Mouse (Mus musculus) adrenal gland, adult 18-20 months (tissue): ENCODE data around the gene Thoc6. TPM values are rescaled to one million over a fixed set of nuclear protein-coding genes. Genes with fewer than 3 reads are reported as not detected.

ENCODE experiments used
- DNase-seq, 2 experiments: peaks; one replicate each; pipeline ENCODE4 v3.0.0; 2021 to 2022; ENCODE audit warnings: low spot score in 2 of 2
- long read RNA-seq, 2 experiments: library from polyadenylated mRNA; stranded (forward); transcript quantifications; one replicate each; pipeline ENCODE4 v2.0.0; 2021
- total RNA-seq, 2 experiments: library from RNA; stranded (reverse); gene quantifications; 1 replicate in 1 of 2; 2 replicates in 1 of 2; pipeline ENCODE4 v1.2.3; 2021

Gene Thoc6
- total RNA-seq: 10 to 100 TPM; 23.1 to 23.3 TPM
- long read RNA-seq, experiment 1, transcript Thoc6-201 (13 exons, 1,504 nt): major isoform, 14 of 21 reads
- long read RNA-seq, experiment 1, partial matches to known transcripts: 0 of 21 reads
- long read RNA-seq, experiment 1, other reads (novel, unspliced or antisense): 4 of 21 reads
- long read RNA-seq, experiment 2, transcript Thoc6-201 (13 exons, 1,504 nt): major isoform, 26 of 45 reads
- long read RNA-seq, experiment 2, transcript Thoc6-204 (14 exons, 1,431 nt): minor isoform, 8 of 45 reads
- long read RNA-seq, experiment 2, partial matches to known transcripts: 2 of 45 reads
- long read RNA-seq, experiment 2, other reads (novel, unspliced or antisense): 5 of 45 reads

- peak; percentile 91 to 92 for DNase-seq
These were observed at the start of gene Thoc6, which contains the start of gene Hcfc1r1 for GRCm38 (mm10) chr17:23673424-23674073. Gene Thoc6 (minus strand): TSS chr17:23673882. Gene Hcfc1r1 (plus strand): TSS chr17:23673596.

DNA sequence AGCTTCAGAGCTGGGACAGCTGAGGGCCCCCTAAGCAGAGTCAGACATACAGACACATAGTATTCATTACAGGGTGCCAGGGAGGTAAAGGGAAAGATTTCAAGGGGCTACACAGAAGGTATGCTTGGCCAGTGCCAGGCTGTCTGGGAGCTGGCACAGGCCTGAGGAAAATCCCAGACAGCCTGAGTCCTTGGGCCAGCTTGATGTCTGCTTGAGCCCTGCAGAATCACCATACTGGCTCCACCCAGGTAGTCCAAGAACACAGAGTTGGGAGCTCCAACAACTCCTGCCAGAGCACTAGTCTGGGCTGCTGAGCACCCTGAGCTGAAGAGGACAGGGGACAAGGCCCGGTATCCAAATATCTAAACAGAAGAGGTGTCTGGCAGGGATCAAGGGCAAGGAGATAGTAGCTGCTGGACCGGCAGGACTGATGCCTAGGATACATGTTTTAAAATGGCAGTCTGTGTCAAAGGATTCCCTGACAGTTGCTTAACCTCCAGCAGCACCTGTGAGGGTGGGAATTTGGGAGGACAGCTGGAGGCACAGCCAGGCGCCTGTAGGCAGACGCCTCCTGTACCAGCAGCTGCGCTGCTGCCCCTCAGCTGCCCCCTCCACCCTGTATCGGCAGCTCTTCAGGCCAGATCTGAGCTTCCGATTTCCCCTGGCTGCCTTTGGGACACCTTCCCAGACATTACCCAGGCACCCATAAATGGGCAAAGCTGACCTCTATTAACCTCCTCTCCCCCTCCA is 48.9 kb upstream of the Thoc6 start, which contains the start of gene 1520401A03Rik:
TSS of gene 1520401A03Rik (minus strand) at position 408 of the 750 bp plus-strand sequence.
- DNase-seq: no peak

DNA sequence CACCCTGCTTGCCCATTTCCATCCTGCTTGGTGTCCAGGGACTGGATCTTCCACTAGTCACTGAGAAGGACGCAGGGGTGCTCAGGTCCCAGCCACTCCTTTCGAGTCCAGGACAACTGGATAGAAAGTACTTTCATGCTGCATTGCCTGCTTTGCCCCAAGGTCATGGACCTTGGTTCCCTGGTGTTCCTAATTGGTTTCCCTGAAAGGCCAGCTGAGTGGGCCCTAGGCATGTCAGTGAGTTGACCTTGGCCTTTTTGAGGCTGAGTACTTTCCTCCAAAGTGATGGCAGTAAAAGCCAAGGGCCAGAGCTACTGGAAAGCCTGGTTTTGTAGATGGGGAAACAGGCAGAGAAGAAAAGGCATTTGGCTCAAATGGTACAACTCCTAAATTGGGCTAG is 48.2 kb upstream of the Thoc6 start:
- DNase-seq: peak in 1 of 2 experiments; percentile 41

- no peak for DNase-seq
These were observed 45.8 kb upstream of the Thoc6 start for GRCm38 (mm10) chr17:23719455-23719854.

GRCm38 (mm10) chr17:23717003-23717402 is 43.3 kb upstream of the Thoc6 start:
- DNase-seq: no peak

DNA sequence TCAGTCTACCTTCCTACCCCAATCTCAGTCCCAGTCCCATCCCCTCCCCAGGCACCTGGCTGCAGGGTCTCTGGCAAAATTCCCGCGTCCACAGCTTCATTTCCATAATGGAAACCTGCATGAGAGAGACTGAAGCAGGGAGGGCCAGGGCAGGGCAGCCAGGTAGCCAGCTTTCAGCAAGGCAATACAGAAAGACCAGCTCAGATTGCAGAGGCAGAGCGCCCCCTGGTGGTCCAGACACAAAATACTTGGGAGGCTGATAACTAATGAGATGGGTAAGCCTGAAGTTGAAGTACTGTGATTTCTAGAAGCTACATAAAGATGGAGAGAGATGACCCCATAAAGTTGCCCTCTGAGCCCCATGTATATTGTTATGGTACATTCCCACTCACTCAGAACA is 32.5 kb upstream of the Thoc6 start:
- peak; percentile 76 to 82 for DNase-seq

DNA sequence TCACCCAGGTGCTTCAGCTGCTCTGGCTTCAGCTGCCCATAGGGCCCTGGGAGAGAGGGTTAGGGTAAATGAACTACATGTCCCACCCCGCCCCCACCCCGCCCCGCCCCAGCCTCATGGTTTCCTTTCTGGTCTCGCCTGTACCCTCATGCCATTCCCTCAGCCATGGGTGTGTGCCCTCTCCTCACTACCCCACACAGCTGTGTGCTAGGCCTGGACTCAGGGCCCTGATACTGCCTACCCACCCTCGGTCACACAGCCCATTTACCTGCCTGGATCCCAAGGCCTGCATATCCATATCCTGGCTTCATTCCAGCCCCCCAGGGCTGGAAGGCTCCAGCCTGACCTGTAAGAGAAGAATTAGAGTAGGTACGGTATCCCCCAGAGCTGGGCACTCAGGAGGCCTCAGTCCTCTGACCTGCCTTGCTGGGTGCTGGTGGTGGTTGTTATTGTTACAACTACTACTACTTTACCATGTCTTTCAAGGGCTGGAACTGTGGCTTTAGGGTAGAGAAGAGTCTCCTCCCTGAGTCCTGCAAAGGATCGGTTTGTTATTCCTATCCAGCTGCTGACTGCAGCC is 31.9 kb upstream of the Thoc6 start:
- DNase-seq: no peak

DNA sequence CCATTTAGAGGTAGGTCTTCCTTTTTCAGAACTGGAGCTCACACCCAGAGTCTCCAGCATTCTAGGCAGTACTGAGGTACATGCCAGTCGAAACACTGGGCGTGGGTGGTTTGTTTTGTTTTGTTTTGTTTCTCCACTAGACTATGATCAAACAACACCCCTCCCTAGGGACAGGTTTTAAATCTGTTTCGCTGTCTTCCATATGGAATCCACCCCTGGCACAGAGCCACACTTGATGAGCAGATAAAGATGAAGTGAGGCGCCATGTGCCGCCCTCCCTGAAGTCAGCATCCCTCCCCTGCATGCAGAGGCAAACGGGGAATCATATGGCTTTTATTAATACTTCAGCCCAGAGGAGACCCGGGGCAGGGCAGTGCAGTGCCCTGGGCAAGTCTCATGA is 31.1 kb upstream of the Thoc6 start:
- DNase-seq: no peak

DNA sequence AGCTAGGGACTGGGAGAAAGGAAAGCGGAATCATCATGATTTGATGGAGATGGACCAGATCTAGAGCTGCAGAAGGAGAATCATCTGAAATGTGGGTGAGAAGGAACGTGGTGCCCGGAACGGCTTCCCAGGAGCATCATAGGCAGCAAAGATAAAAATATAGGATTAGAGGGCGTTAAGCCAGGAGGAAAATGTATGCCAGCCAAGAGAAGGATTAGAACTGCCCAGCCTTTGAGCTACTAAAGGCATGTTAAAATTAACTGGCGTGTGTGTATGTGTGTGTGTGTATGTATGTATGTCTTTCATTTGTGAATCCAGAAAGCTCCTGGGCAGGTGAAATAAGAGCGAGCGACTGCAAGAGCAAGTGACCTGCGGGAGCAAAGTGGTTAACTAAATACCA is 29.6 kb upstream of the Thoc6 start:
- DNase-seq: no peak

DNA sequence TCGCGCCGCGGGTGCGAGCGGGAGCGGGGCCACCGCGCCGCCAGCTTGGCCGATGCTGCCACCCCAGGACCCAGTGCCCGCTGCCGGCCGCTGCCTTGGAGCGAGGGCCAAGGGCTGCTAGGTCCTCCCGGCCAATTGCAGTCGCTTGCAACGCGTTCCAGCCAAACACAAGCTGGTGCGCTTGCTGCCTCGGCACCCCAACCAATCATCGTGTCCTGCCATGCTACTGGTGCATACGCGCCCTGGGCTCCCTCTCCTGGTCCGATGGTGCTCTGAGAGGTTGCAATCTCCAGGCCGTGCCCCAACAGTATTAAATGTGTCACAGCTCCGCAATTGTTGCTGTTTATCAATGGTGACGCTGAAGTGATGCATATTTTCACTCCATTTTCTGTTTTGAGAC is 26.4 kb upstream of the Thoc6 start:
- DNase-seq: peak; percentile 83

DNA sequence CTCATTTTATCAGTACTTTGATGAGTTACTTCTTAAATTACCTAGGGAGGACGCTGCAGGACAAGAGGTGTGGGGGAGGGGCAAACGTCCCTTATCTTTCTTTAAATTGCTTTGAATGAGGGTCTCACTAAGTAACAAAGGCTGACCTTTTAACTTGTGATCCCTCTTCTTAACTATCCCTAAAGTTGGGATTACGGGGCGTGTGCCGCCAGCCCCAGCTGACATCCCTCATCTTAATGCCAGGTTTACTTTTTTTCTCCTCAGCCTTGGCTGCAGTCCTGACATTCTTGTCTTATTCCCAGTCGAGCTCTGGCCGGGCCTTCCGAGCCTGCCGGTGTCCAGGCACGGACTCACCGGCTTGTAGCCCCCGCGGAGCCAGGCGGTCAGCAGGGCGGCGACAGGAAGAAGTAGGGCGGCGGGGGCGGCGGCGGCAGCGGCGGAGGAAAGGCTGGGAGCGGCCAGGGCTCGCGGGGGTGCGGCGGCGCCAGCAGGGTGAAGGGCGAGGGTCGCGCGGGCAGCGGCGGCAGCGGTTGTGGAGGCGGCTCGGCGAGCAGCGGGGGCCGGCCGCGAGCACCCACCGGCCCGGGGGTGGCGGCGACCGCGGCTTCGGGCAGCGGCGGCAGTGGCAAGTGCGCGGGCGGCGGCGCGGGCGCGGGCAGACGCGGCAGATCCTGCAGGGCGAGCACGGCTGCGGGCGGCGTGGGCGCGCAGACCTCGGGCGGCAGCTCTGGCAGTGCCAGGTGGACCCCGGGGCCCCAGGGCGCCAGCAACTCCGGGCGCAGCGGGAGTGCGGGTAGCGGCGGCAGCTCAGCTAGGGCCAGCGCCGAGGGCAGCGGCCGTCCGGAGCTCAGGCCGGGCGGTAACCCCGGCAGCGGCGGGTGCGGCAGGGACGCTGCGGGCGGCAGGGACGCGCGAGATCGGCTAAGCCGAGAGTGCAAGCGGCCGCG is 25.7 kb upstream of the Thoc6 start:
- DNase-seq: peak; percentile 45 to 62

GRCm38 (mm10) chr17:23695801-23696200 is 22.1 kb upstream of the Thoc6 start:
- DNase-seq: no peak

DNA sequence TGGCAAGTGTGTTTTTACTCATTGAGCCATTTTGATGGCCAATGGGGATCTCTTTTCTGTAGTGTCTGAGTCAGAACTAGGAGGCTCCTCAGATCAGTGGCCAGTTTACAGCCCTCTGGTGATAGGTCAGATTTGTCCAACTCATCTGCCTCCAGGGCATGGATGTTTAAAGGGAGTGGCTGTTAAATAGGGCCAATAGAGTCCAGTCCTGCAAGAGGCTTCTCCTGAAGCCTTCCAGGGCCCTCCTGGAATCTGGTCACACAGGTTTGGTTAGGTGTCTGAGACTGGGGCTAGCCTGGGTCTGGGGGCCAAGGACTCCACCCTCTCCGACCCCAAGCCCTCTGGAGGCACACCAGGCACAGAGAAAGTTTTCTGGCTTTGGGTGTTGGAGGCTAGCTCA is 20.8 kb upstream of the Thoc6 start:
- no peak for DNase-seq

DNA sequence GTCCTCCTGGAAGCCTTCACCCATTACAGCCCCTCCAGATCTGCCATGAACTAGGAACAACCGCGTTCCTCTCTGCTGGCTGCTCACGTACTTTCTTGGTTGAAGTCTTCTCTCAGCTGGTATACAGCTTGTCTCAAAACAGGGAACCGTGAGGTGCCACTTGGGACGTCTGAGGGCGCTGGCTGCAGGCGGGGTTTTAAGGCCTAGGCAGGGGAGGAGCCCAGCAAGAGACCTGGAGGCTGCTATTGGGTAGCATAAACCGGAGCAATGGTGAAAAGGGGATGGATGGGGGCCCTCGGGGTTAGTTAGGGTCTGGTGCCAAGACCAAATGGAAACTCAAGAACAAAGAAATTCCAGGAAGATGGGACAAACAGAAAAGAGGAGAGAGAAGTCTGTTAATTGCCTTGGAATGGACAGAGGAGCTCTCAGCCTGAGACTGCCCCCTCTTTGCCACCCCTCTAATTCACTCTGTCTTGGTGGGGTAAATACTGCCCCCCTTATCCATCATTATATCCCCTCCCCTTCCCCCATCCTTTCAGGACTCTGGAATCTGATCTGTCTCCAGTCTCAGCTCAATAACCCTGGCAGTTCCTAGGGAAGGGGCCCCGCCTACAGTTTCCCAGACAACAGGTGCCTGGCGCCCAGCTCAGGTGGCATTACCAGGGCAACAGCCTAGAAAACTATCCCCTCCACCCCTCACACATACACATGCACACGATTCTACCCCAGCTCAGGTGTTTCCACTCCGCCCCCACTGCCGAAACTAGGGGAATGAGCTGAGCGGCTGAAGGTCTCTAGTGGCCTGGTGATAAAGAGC is 10.4 kb upstream of the Thoc6 start, which contains the start of gene Cldn9:
TSS of gene Cldn9 (minus strand) at position 171 of the 817 bp plus-strand sequence.
- DNase-seq: no peak

GRCm38 (mm10) chr17:23683226-23683625 is 9.5 kb upstream of the Thoc6 start:
- no peak for DNase-seq

GRCm38 (mm10) chr17:23682530-23682929 is 8.8 kb upstream of the Thoc6 start:
- DNase-seq: no peak

- no peak for DNase-seq
These were observed 8.4 kb upstream of the Thoc6 start for GRCm38 (mm10) chr17:23682092-23682491.

DNA sequence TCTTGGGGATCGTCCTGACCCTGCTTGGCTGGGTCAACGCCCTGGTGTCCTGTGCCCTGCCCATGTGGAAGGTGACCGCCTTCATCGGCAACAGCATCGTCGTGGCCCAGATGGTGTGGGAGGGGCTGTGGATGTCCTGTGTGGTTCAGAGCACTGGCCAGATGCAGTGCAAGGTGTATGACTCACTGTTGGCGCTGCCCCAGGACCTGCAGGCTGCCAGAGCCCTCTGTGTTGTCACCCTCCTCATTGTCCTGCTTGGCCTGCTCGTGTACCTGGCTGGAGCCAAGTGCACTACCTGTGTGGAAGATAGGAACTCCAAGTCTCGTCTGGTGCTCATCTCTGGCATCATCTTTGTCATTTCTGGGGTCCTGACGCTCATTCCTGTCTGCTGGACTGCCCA is 7.4 kb upstream of the Thoc6 start:
- peak in 1 of 2 experiments; percentile 33 for DNase-seq

GRCm38 (mm10) chr17:23680336-23680735 is 6.7 kb upstream of the Thoc6 start:
- no peak for DNase-seq
